Mouse (Mus musculus) thymus, adult 2 months (tissue): ENCODE data around the gene Olfr906.

Source experiments
- CTCF ChIP-seq: fragments of 200-500 bp; IDR thresholded peaks from 2 replicates; pipeline ENCODE4 v1.5.1; 2012; ENCODE audit warnings: mild to moderate bottlenecking, control low read depth, low read length, moderate library complexity, borderline replicate concordance; ENCODE audit not compliant: control insufficient read depth, poor library complexity, insufficient read depth; ENCODE audit errors: extremely low read depth
- POLR2A ChIP-seq: fragments of 200-500 bp; IDR thresholded peaks from 2 replicates; pipeline ENCODE4 v1.6.1; 2012; ENCODE audit warnings: mild to moderate bottlenecking, low read length, control low read depth, moderate library complexity; ENCODE audit not compliant: control insufficient read depth, poor library complexity, insufficient read depth; ENCODE audit errors: extremely low read depth

DNA sequence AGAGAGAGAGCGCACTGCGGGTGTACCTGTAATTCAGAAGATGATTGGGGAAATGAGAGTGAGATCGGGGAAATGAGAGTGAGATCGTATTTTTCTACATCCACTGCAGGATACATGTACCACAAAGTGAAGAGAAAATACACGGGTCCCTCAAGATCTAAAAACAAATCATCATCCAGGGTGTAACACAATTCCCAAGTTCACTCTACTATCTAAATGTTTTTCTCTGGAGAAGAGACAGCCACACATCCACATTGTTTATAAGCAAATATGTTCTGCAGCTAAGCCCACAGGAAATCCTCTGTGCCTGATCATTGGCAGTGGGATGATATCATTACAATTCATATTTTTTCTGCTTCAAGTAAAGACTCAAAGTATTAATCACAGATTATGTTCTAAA is 39.5 kb upstream of the Olfr906 start, which contains the start of gene Olfr902:
- TF ChIP-seq CTCF (no peak), POLR2A (no peak)
